ENCODE assay signal across 13 mouse cellular contexts in the genomic region with DNA sequence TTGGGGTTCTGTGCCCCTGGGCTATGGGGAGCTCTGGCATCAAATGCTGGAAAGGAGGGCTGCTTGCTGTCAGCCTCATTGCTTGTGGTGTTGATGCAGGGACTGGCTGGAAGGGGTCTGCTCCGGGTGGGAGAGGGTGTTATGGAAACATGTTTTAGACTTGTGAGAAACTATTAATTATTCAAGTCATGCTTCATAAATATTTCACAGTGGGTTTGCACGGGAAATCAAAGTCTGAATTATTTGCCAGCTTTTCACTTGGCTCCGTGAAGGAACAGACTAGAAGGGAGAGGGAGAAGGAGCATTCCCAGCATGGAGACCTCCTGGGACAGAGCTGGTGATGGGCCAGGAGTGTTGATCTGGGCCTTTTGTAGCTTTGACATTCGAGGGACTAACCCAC.
DNase-seq lines count a peak whose midpoint lies in the region; ATAC-seq and TF ChIP-seq lines count a peak whose summit lies in the region.
"Had no signal": no experiment of that assay in that cellular context is flagged by ENCODE, and none has a peak within 500 bp of the region (broad histone marks: within the 10 kb centered on the region; RNA-seq: fewer than 3 reads in every experiment).

No protein-coding gene starts in this region.

- H3K9me3 ChIP-seq in hindbrain, embryonic 14.5 days (ENCODE audit: control insufficient read depth, low read length) = no peaks in the 10 kb centered on the region
- no peaks in the 10 kb centered on the region for H3K9me3 ChIP-seq in hindbrain, embryonic 11.5 days (ENCODE audit: control insufficient read depth, low read length)
- no peaks in the 10 kb centered on the region for H3K9me3 ChIP-seq in forebrain, embryonic 16.5 days (ENCODE audit: control insufficient read depth, low read length)
- H3K9me3 ChIP-seq: limb, embryonic 13.5 days had no signal

- peak overlapping the region; percentile 48 for H3K27ac ChIP-seq in hindbrain, embryonic 14.5 days
- H3K27ac ChIP-seq in hindbrain, embryonic 11.5 days (ENCODE audit: low read depth, low read length) = no peak overlapping the region
- H3K27ac ChIP-seq in forebrain, embryonic 16.5 days (ENCODE audit: low read length) = no peak overlapping the region
- H3K27ac ChIP-seq: limb, embryonic 13.5 days; stomach, postnatal 0 days had no signal

- no peak for DNase-seq in hindbrain, embryonic 14.5 days (ENCODE audit: low spot score)
- no peak for DNase-seq in hindbrain, embryonic 11.5 days (ENCODE audit: low spot score)
- DNase-seq in brain, embryonic 14.5 days (ENCODE audit: low read depth) = peak; percentile 72
- DNase-seq in kidney, postnatal 10 days = peak; percentile 36
- DNase-seq in ovary, adult 18-20 months (ENCODE audit: low spot score) = no peak
- DNase-seq: cerebellum, postnatal 14 days; layer of hippocampus, postnatal 36 days; lung, adult 18-20 months had no signal

- no peak for TF ChIP-seq POLR2A in brain, embryonic 14.5 days (IDR thresholded peaks at IDR 0.05; ENCODE audit: borderline replicate concordance, extremely low read depth, insufficient read depth, insufficient read length, poor library complexity, severe bottlenecking)

- no peak overlapping the region for H3K9ac ChIP-seq in hindbrain, embryonic 14.5 days
- H3K9ac ChIP-seq in hindbrain, embryonic 11.5 days (ENCODE audit: low read depth, low read length) = no peak overlapping the region
- no peak overlapping the region for H3K9ac ChIP-seq in forebrain, embryonic 16.5 days (replicated peaks; ENCODE audit: low read depth, low read length)
- H3K9ac ChIP-seq: limb, embryonic 13.5 days had no signal

- no peak overlapping the region for H3K4me3 ChIP-seq in hindbrain, embryonic 14.5 days (replicated peaks; ENCODE audit: low read length)
- H3K4me3 ChIP-seq in hindbrain, embryonic 11.5 days (ENCODE audit: low read depth, low read length) = no peak overlapping the region
- no peak overlapping the region for H3K4me3 ChIP-seq in forebrain, embryonic 16.5 days (replicated peaks; ENCODE audit: low read length)
- H3K4me3 ChIP-seq: limb, embryonic 13.5 days had no signal

- H3K27me3 ChIP-seq in hindbrain, embryonic 14.5 days (ENCODE audit: control insufficient read depth, insufficient read depth, low read length) = no peaks in the 10 kb centered on the region
- no peaks in the 10 kb centered on the region for H3K27me3 ChIP-seq in hindbrain, embryonic 11.5 days (ENCODE audit: control insufficient read depth, insufficient read depth, low read length)
- no peaks in the 10 kb centered on the region for H3K27me3 ChIP-seq in forebrain, embryonic 16.5 days (replicated peaks; ENCODE audit: control insufficient read depth, insufficient read depth, low read length)
- H3K27me3 ChIP-seq: limb, embryonic 13.5 days had no signal

- ATAC-seq in hindbrain, embryonic 14.5 days (ENCODE audit: low FRiP score) = peak; percentile 62; the same call in 1 of the 2 replicates
- no peak for ATAC-seq in hindbrain, embryonic 11.5 days (ENCODE audit: low FRiP score)
- ATAC-seq in forebrain, embryonic 16.5 days = peak; percentile 89
- ATAC-seq in erythroid progenitor cell, adult 5-6 weeks (replicated peaks; ENCODE audit: low FRiP score, poor library complexity, severe bottlenecking) = no peak
- ATAC-seq: intestine, postnatal 0 days had no signal

- peaks cover 11% of the 10 kb centered on the region for H3K4me1 ChIP-seq in hindbrain, embryonic 14.5 days (replicated peaks; ENCODE audit: control insufficient read depth, insufficient read depth, low read length)
- no peaks in the 10 kb centered on the region for H3K4me1 ChIP-seq in hindbrain, embryonic 11.5 days (replicated peaks; ENCODE audit: control insufficient read depth, insufficient read depth, low read length)
- H3K4me1 ChIP-seq in forebrain, embryonic 16.5 days (replicated peaks; ENCODE audit: control insufficient read depth, insufficient read depth, low read length) = peaks cover 10% of the 10 kb centered on the region

- peaks cover 21% of the 10 kb centered on the region; the same call in 1 of the 2 replicates for H3K36me3 ChIP-seq in hindbrain, embryonic 14.5 days (replicated peaks; ENCODE audit: control insufficient read depth, insufficient read depth)
- no peaks in the 10 kb centered on the region for H3K36me3 ChIP-seq in hindbrain, embryonic 11.5 days (ENCODE audit: control insufficient read depth, insufficient read depth, low read length)
- H3K36me3 ChIP-seq in forebrain, embryonic 16.5 days (ENCODE audit: control insufficient read depth, insufficient read depth) = peaks cover 2% of the 10 kb centered on the region; the same call in 1 of the 2 replicates

- TF ChIP-seq CTCF in brain, embryonic 14.5 days (IDR thresholded peaks at IDR 0.05; ENCODE audit: borderline replicate concordance, extremely low read depth, insufficient read depth, insufficient read length) = no peak

- 35% methylated on average over 4 of the region's 4 CpGs for WGBS in hindbrain, embryonic 14.5 days
- WGBS in hindbrain, embryonic 11.5 days = 57% methylated on average over 4 of the region's 4 CpGs
- 24% methylated on average over 4 of the region's 4 CpGs for WGBS in forebrain, embryonic 16.5 days

- no peak overlapping the region for H3K4me2 ChIP-seq in hindbrain, embryonic 14.5 days (replicated peaks)
- no peak overlapping the region for H3K4me2 ChIP-seq in hindbrain, embryonic 11.5 days (replicated peaks; ENCODE audit: low read depth, low read length)
- no peak overlapping the region for H3K4me2 ChIP-seq in forebrain, embryonic 16.5 days (ENCODE audit: low read length)
- H3K4me2 ChIP-seq: limb, embryonic 13.5 days had no signal

Comparison
In these comparisons a context has a peak if more than half of its experiments do, and no peak if none do; other contexts are left out.
1. ATAC-seq: peak in hindbrain, embryonic 14.5 days (single experiment) and forebrain, embryonic 16.5 days (single experiment); none in hindbrain, embryonic 11.5 days (single experiment) and erythroid progenitor cell, adult 5-6 weeks (single experiment).
2. DNase-seq: peak in brain, embryonic 14.5 days (single experiment) and kidney, postnatal 10 days (single experiment); none in hindbrain, embryonic 14.5 days (single experiment), hindbrain, embryonic 11.5 days (single experiment) and ovary, adult 18-20 months (single experiment).